26 mouse cellular contexts compared by ENCODE assay signal in genomic region chr1:24300700-24301099, GRCm38 (mm10).
DNase-seq lines count a peak whose midpoint lies in the region; ATAC-seq and TF ChIP-seq lines count a peak whose summit lies in the region.
"Had no signal": no experiment of that assay in that cellular context is flagged by ENCODE, and none has a peak within 500 bp of the region (broad histone marks: within the 10 kb centered on the region; RNA-seq: fewer than 3 reads in every experiment).

No protein-coding gene starts in this region.

- DNase-seq in hindbrain, postnatal 0 days (ENCODE audit: low spot score) = no peak
- DNase-seq in lung, embryonic 14.5 days = no peak
- DNase-seq in lung, postnatal 4 days = no peak
- peak; percentile 13 for DNase-seq in ES-E14 (ENCODE audit: low read depth, low spot score)
- DNase-seq in ovary, postnatal 36 days (ENCODE audit: low spot score) = no peak
- no peak for DNase-seq in kidney, adult 9 months
- DNase-seq: adrenal gland, postnatal 25 days; B cell, adult 2 months; cerebellum, adult 9-10 months; gastrocnemius, postnatal 25 days; heart, adult 18-20 months; liver; lung, adult 2 months; thymus, adult 18-20 months; thymus, postnatal 36 days had no signal

- in situ Hi-C loops in ES-E14 (cut with MboI; ENCODE audit: low sequenced_read_pairs in 2 of 2, unreplicated experiment in 2 of 2) = no loop called here

- no peak for TF ChIP-seq POLR2A in cortical plate, adult 2 months (IDR thresholded peaks at IDR 0.05; ENCODE audit: extremely low read depth, insufficient read depth, low read length)

- no peaks in the 10 kb centered on the region for H3K36me3 ChIP-seq in hindbrain, postnatal 0 days (ENCODE audit: insufficient read depth, low read length)
- H3K36me3 ChIP-seq in hindbrain, embryonic 12.5 days = no peaks in the 10 kb centered on the region
- H3K36me3 ChIP-seq in lung, embryonic 14.5 days (ENCODE audit: insufficient read depth) = no peaks in the 10 kb centered on the region
- H3K36me3 ChIP-seq in ES-E14 (ENCODE audit: control insufficient read depth, insufficient read depth, low read length, poor library complexity, severe bottlenecking) = no peaks in the 10 kb centered on the region
- H3K36me3 ChIP-seq: embryonic facial prominence, embryonic 15.5 days; forebrain, embryonic 15.5 days; hindbrain, embryonic 13.5 days; limb, embryonic 10.5 days; neural tube, embryonic 15.5 days; stomach, embryonic 15.5 days had no signal

- 86% methylated on average over 3 of the region's 3 CpGs for WGBS in hindbrain, postnatal 0 days
- 88% methylated on average over 3 of the region's 3 CpGs for WGBS in hindbrain, embryonic 12.5 days
- 86% methylated on average over 3 of the region's 3 CpGs for WGBS in lung, embryonic 14.5 days

- H3K9ac ChIP-seq in hindbrain, postnatal 0 days (replicated peaks; ENCODE audit: low read length) = no peak overlapping the region
- no peak overlapping the region for H3K9ac ChIP-seq in hindbrain, embryonic 12.5 days
- no peak overlapping the region for H3K9ac ChIP-seq in lung, embryonic 14.5 days
- H3K9ac ChIP-seq in ES-E14 (ENCODE audit: insufficient read depth, low read depth, low read length, poor library complexity, severe bottlenecking) = no peak overlapping the region
- H3K9ac ChIP-seq: embryonic facial prominence, embryonic 15.5 days; forebrain, embryonic 15.5 days; hindbrain, embryonic 13.5 days; neural tube, embryonic 15.5 days; stomach, embryonic 15.5 days had no signal

- no peaks in the 10 kb centered on the region for H3K4me1 ChIP-seq in hindbrain, postnatal 0 days (ENCODE audit: insufficient read depth, low read length)
- H3K4me1 ChIP-seq in hindbrain, embryonic 12.5 days = no peaks in the 10 kb centered on the region
- H3K4me1 ChIP-seq in lung, embryonic 14.5 days (ENCODE audit: insufficient read depth) = no peaks in the 10 kb centered on the region
- no peaks in the 10 kb centered on the region for H3K4me1 ChIP-seq in ES-E14 (ENCODE audit: control insufficient read depth in 2 of 2, insufficient read depth in 2 of 2, low read length in 2 of 2, poor library complexity in 1 of 2)
- H3K4me1 ChIP-seq in cortical plate, adult 2 months (ENCODE audit: control insufficient read depth, insufficient read depth, low read length) = no peaks in the 10 kb centered on the region
- H3K4me1 ChIP-seq: embryonic facial prominence, embryonic 15.5 days; limb, embryonic 10.5 days; stomach, embryonic 15.5 days had no signal

- H3K27ac ChIP-seq in hindbrain, postnatal 0 days = no peak overlapping the region
- no peak overlapping the region for H3K27ac ChIP-seq in hindbrain, embryonic 12.5 days
- H3K27ac ChIP-seq in lung, embryonic 14.5 days (ENCODE audit: low read depth) = no peak overlapping the region
- no peak overlapping the region for H3K27ac ChIP-seq in ES-E14 (ENCODE audit: insufficient read depth, low read depth, low read length, poor library complexity, severe bottlenecking)
- no peak overlapping the region for H3K27ac ChIP-seq in cortical plate, adult 2 months (ENCODE audit: insufficient read depth, low read length)
- H3K27ac ChIP-seq: embryonic facial prominence, embryonic 15.5 days; forebrain, embryonic 15.5 days; hindbrain, embryonic 13.5 days; limb, embryonic 10.5 days; macrophage; neural tube, embryonic 15.5 days; stomach, embryonic 15.5 days had no signal

- no peak overlapping the region for H3K4me2 ChIP-seq in hindbrain, postnatal 0 days (ENCODE audit: low read depth, low read length)
- H3K4me2 ChIP-seq in hindbrain, embryonic 12.5 days (replicated peaks) = no peak overlapping the region
- H3K4me2 ChIP-seq in lung, embryonic 14.5 days = no peak overlapping the region
- H3K4me2 ChIP-seq: embryonic facial prominence, embryonic 15.5 days; forebrain, embryonic 15.5 days; hindbrain, embryonic 13.5 days; neural tube, embryonic 15.5 days; stomach, embryonic 15.5 days had no signal

- no peaks in the 10 kb centered on the region for H3K27me3 ChIP-seq in hindbrain, postnatal 0 days (ENCODE audit: insufficient read depth, low read length)
- H3K27me3 ChIP-seq in hindbrain, embryonic 12.5 days = no peaks in the 10 kb centered on the region
- H3K27me3 ChIP-seq in lung, embryonic 14.5 days (ENCODE audit: insufficient read depth, low read length) = no peaks in the 10 kb centered on the region
- H3K27me3 ChIP-seq: CH12.LX; embryonic facial prominence, embryonic 15.5 days; forebrain, embryonic 15.5 days; hindbrain, embryonic 13.5 days; neural tube, embryonic 15.5 days; stomach, embryonic 15.5 days had no signal

- peak; percentile 34; the same call in 1 of the 2 replicates for TF ChIP-seq CTCF in hindbrain, postnatal 0 days (IDR thresholded peaks at IDR 0.05; ENCODE audit: low read depth)
- TF ChIP-seq CTCF in lung, embryonic 14.5 days (IDR thresholded peaks at IDR 0.05; ENCODE audit: low read depth) = 0 out of 2 replicates have a peak, but pooled peaks have one; percentile 21
- 0 out of 2 replicates have a peak, but pooled peaks have one; percentile 2 for TF ChIP-seq CTCF in cortical plate, adult 2 months (IDR thresholded peaks at IDR 0.05; ENCODE audit: extremely low read depth, insufficient read depth, low read length)

- no peak overlapping the region for H3K4me3 ChIP-seq in hindbrain, postnatal 0 days (ENCODE audit: low read length)
- H3K4me3 ChIP-seq in hindbrain, embryonic 12.5 days = no peak overlapping the region
- H3K4me3 ChIP-seq in lung, embryonic 14.5 days (ENCODE audit: low read depth, low read length) = no peak overlapping the region
- no peak overlapping the region for H3K4me3 ChIP-seq in ES-E14 (ENCODE audit: insufficient read depth in 1 of 2, low read depth in 1 of 2, low read length in 2 of 2, poor library complexity in 1 of 2, severe bottlenecking in 1 of 2)
- H3K4me3 ChIP-seq in cortical plate, adult 2 months (ENCODE audit: insufficient read depth, low read length) = no peak overlapping the region
- H3K4me3 ChIP-seq: embryonic facial prominence, embryonic 15.5 days; forebrain, embryonic 15.5 days; hindbrain, embryonic 13.5 days; limb, embryonic 10.5 days; neural tube, embryonic 15.5 days; stomach, embryonic 15.5 days had no signal

- ATAC-seq in hindbrain, postnatal 0 days = no peak
- ATAC-seq in hindbrain, embryonic 12.5 days (ENCODE audit: low FRiP score) = no peak
- ATAC-seq in lung, embryonic 14.5 days (ENCODE audit: insufficient read depth) = no peak
- ATAC-seq: forebrain, embryonic 15.5 days; midbrain, embryonic 16.5 days had no signal

- no peaks in the 10 kb centered on the region for H3K9me3 ChIP-seq in hindbrain, postnatal 0 days (ENCODE audit: low read length)
- H3K9me3 ChIP-seq in hindbrain, embryonic 12.5 days (replicated peaks) = no peaks in the 10 kb centered on the region
- H3K9me3 ChIP-seq in lung, embryonic 14.5 days (ENCODE audit: low read depth, low read length) = no peaks in the 10 kb centered on the region
- H3K9me3 ChIP-seq in ES-E14 (ENCODE audit: control insufficient read depth, insufficient read depth, low read depth, low read length) = no peaks in the 10 kb centered on the region
- H3K9me3 ChIP-seq: embryonic facial prominence, embryonic 15.5 days; hindbrain, embryonic 13.5 days; limb, embryonic 10.5 days; neural tube, embryonic 15.5 days; stomach, embryonic 15.5 days had no signal

TF ChIP-seq in ES-E14, 5 proteins besides CTCF, POLR2A, EP300 and RAD21:
- TF ChIP-seq CHD2 (IDR thresholded peaks at IDR 0.05; ENCODE audit: low read depth, low read length) (no peak), HCFC1 (IDR thresholded peaks at IDR 0.05; ENCODE audit: borderline replicate concordance, insufficient read depth, low read length) (no peak), ZC3H11A (IDR thresholded peaks at IDR 0.05; ENCODE audit: borderline replicate concordance, low read depth, low read length) (no peak)
